Mouse (Mus musculus) kidney, embryonic 15.5 days (tissue): Measurements from ENCODE around the gene Bzw1. TPM values are rescaled to one million over a fixed set of nuclear protein-coding genes. Genes with fewer than 3 reads are reported as not detected.

Experiments used
- ATAC-seq: fragments of 200-750 bp; cut with Nextera tagmentation; replicated peaks from 2 replicates; pipeline ENCODE4 v1.8.0; 2017; ENCODE audit warnings: moderate TSS enrichment; ENCODE audit not compliant: low FRiP score
- H3K27ac ChIP-seq: fragments of 300-500 bp; sonication (generic); 2 replicates; pipeline ENCODE4 v1.5.1; 2015; ENCODE audit warnings: mild to moderate bottlenecking, inconsistent platforms
- H3K27me3 ChIP-seq: fragments of 300-500 bp; sonication (generic); 2 replicates; pipeline ENCODE4 v1.6.1; 2015; ENCODE audit warnings: inconsistent platforms
- H3K36me3 ChIP-seq: fragments of 300-500 bp; sonication (generic); 2 replicates; pipeline ENCODE4 v1.6.1; 2015; ENCODE audit warnings: inconsistent platforms
- H3K4me1 ChIP-seq: fragments of 300-500 bp; sonication (generic); 2 replicates; pipeline ENCODE4 v1.6.1; 2015; ENCODE audit warnings: inconsistent platforms
- H3K4me2 ChIP-seq: fragments of 300-500 bp; sonication (generic); 2 replicates; pipeline ENCODE4 v1.6.1; 2015; ENCODE audit warnings: moderate library complexity, mild to moderate bottlenecking, inconsistent platforms
- H3K4me3 ChIP-seq: fragments of 300-500 bp; sonication (generic); replicated peaks from 2 replicates; pipeline ENCODE4 v1.5.1; 2015; ENCODE audit warnings: mild to moderate bottlenecking, inconsistent platforms
- H3K9ac ChIP-seq: fragments of 300-500 bp; sonication (generic); 2 replicates; pipeline ENCODE4 v1.6.1; 2015; ENCODE audit warnings: mild to moderate bottlenecking, inconsistent platforms
- H3K9me3 ChIP-seq: fragments of 300-500 bp; sonication (generic); replicated peaks from 2 replicates; pipeline ENCODE4 v1.6.1; 2016; ENCODE audit warnings: inconsistent platforms
- WGBS: fragments of 180-500 bp; shearing (Covaris S2); methylation state at CpG from one replicate; pipeline ENCODE4 v1.1.7; 2015; ENCODE audit warnings: mixed read lengths; 5-methylcytosine and 5-hydroxymethylcytosine counted together
- polyA plus RNA-seq: library from polyadenylated mRNA; unstranded; fragments of >200 nt; fragmentation: Nextera tagmentation; extraction: Ambion mirVana; gene quantifications from 2 replicates; pipeline ENCODE4 v1.2.1, GENCODE M21; 2015

Bzw1 gene
- polyA plus RNA-seq, 1 experiment from 2014 or later: 367 TPM

DNA sequence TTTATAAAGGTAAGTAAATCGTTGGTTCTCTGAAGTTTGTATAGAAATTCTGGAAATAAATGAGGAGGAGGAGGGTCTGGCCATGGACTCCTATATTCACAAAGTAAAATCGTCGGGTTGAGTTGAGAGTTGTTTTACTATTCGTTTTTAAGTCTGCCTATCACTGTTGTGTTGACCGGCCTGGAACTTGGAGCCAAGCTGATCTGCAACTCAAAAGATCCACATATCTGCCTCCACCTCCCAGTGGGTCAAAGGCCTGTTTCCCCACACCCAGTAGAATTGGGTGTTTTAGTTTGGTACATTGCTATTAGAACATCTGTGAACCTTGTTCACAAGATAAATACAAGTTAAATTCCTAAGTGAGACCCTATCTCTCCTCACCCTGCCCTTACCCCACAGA is 11.0 kb downstream of the Bzw1 start:
- Histone ChIP-seq H3K4me1 (no peaks in the 10 kb centered on the region), H3K27me3 (no peaks in the 10 kb centered on the region), H3K4me2 (no peak overlapping the region), H3K4me3 (no peak overlapping the region), H3K27ac (no peak overlapping the region), H3K9me3 (no peaks in the 10 kb centered on the region), H3K36me3 (peaks cover 84% of the 10 kb centered on the region), H3K9ac (no peak overlapping the region)
- ATAC-seq: no peak
- WGBS: 96% methylated on average over 5 of the region's 5 CpGs

DNA sequence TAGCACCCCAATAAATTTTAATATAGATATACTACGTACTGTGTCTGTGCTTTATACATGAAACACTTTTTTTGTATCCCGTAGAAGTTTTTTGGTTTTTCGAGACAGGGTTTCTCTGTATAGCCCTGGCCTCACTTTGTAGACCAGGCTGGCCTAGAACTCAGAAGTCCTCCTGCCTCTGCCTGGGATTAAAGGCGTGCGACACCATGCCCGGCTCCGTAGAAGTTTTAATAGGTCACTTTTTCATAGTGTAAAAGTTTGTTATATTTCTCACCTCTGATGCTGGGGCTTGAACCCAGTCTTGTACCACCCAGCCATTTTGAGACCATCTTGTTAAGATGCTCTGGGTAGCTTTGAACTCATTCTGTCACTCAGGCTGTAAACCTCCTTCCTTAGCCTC is 14.6 kb downstream of the Bzw1 start:
- WGBS: 98% methylated on average over 7 of the region's 7 CpGs
- Histone ChIP-seq H3K9ac (no peak overlapping the region), H3K27ac (no peak overlapping the region), H3K4me1 (no peaks in the 10 kb centered on the region), H3K27me3 (no peaks in the 10 kb centered on the region), H3K4me3 (no peak overlapping the region), H3K36me3 (peaks cover 77% of the 10 kb centered on the region), H3K4me2 (no peak overlapping the region), H3K9me3 (no peaks in the 10 kb centered on the region)
- no peak for ATAC-seq

DNA sequence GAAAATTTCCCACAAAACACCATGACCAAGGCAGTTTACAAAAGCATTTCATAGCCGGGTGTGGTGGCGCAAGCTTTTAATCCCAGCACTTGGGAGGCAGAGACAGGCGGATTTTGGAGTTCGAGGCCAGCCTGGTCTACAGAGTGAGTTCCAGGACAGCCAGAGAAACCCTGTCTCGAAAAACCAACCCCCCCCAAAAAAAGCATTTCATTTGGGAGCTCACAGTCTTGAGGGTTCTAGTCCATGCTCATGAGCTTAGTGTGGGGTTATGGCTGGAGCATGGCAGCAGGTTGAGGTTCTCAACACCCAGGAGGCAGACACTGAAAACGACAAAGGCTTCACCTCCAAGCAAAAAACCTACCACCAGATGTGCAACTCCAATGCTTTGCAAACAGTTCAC is 15.4 kb downstream of the Bzw1 start:
- Histone ChIP-seq H3K4me3 (no peak overlapping the region), H3K4me2 (no peak overlapping the region), H3K36me3 (peaks cover 77% of the 10 kb centered on the region), H3K9ac (no peak overlapping the region), H3K27ac (no peak overlapping the region), H3K4me1 (no peaks in the 10 kb centered on the region), H3K27me3 (no peaks in the 10 kb centered on the region), H3K9me3 (no peaks in the 10 kb centered on the region)
- ATAC-seq: no peak
- 89% methylated on average over 6 of the region's 6 CpGs for WGBS

DNA sequence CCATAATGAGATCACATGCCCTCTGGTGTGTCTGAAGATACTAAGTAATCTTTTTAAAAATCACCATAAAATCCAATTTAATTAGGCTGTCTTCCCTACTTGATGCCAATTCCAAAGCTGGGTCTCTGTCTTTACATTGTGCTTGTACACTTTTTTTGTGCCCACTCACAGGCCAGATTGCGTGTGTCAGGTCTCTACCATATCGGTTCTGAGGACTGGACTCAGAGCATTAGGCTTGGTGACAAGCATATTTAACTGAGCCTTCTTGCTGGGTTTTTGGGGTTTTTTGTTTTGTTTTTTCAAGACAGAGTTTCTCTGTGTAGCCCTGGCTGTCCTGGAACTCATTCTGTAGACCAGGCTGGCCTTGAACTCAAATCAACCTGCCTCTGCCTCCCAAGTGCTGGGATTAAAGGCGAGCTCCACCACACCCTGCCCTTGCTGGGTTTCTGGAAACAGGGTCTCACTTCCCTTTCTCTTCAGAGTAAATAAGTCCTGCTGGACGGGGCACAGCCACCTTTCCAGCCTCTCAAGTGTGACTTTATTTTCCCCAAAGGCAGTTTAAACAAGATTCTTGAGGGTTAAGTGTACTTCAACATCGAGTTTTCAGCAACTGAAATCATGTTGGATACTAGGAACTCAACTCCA is 17.0 kb downstream of the Bzw1 start:
- no peaks in the 10 kb centered on the region for H3K4me1 ChIP-seq
- WGBS: 79% methylated on average over 5 of the region's 5 CpGs
- no peak overlapping the region for H3K27ac ChIP-seq
- ATAC-seq: peak; percentile 33; the same call in 1 of the 2 replicates
- no peak overlapping the region for H3K9ac ChIP-seq
- no peaks in the 10 kb centered on the region for H3K27me3 ChIP-seq
- H3K4me2 ChIP-seq: no peak overlapping the region
- H3K4me3 ChIP-seq: no peak overlapping the region
- no peaks in the 10 kb centered on the region for H3K9me3 ChIP-seq
- peaks cover 78% of the 10 kb centered on the region for H3K36me3 ChIP-seq

DNA sequence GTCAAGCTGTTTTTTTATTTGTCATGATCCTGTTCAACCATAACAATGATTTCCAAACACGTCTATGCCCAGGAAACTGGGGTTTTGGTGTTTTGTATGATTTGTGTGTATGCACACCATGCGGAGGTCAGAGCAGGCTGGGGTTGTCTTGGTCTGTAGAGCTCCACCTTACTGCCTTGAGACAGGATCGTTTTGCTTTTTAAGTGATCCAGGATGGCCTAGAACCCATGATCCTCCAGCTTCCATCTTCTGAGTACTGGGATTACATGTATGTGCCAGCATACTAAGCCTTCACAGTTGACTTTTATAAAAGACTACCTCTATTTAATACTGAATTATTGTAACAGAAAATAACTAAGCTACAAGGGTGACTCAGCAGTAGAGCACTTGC is 17.5 kb downstream of the Bzw1 start:
- H3K27me3 ChIP-seq: no peaks in the 10 kb centered on the region
- H3K9ac ChIP-seq: no peak overlapping the region
- ATAC-seq: no peak; the same call in 1 of the 2 replicates
- WGBS: 80% methylated on average over 3 of the region's 3 CpGs
- no peak overlapping the region for H3K4me3 ChIP-seq
- H3K4me2 ChIP-seq: no peak overlapping the region
- no peaks in the 10 kb centered on the region for H3K9me3 ChIP-seq
- no peak overlapping the region for H3K27ac ChIP-seq
- H3K36me3 ChIP-seq: peaks cover 78% of the 10 kb centered on the region
- H3K4me1 ChIP-seq: no peaks in the 10 kb centered on the region

DNA sequence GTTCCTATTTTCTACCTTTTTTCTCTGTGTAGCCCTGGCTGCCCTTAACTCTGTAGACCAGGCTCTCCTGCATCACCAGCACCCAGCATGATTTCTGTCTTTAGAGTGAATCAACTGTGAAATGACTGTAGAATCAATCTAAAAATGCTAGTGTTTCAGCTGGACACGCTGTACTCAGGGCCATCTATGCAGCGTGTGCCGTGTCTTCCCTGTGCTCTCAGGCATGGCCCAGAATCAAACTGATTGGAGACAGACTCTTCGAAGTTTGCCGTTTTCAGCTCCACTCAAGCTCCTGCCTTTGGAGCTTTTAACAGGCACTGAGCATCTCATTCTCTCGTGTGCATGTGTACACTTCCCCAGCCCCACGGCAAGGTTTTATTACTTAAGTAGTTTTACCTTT is 18.1 kb downstream of the Bzw1 start:
- ATAC-seq: no peak
- Histone ChIP-seq H3K27ac (no peak overlapping the region), H3K27me3 (no peaks in the 10 kb centered on the region), H3K4me1 (no peaks in the 10 kb centered on the region), H3K4me3 (no peak overlapping the region), H3K9ac (no peak overlapping the region), H3K4me2 (no peak overlapping the region), H3K9me3 (no peaks in the 10 kb centered on the region), H3K36me3 (peaks cover 78% of the 10 kb centered on the region)
- 90% methylated on average over 7 of the region's 7 CpGs for WGBS

DNA sequence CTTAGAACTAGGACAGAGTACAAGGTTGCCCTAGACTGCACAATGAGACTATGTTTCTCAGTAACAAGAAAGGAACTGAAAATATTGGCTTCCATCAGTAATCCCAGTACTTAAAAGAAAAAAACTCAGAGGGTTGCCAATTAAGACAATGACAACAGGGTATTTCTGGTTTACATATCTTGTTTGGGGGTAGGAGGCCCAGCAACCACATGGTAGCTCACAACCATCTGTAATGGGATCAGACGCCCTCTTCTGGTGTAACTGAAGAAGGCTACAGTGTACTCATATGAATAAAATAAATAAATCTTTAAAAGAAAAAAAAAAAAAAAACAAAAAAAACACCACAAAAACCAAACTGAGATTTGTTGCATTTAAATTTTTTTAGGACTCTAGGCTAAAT is 22.7 kb downstream of the Bzw1 start:
- Histone ChIP-seq H3K27ac (no peak overlapping the region), H3K9me3 (no peaks in the 10 kb centered on the region), H3K36me3 (peaks cover 91% of the 10 kb centered on the region), H3K4me2 (no peak overlapping the region), H3K27me3 (no peaks in the 10 kb centered on the region), H3K4me3 (no peak overlapping the region), H3K9ac (no peak overlapping the region), H3K4me1 (0 out of 2 replicates have a peak, but pooled peaks cover 7% of the 10 kb centered on the region)
- WGBS: 16% methylated on average over 1 of the region's 1 CpGs
- no peak for ATAC-seq

DNA sequence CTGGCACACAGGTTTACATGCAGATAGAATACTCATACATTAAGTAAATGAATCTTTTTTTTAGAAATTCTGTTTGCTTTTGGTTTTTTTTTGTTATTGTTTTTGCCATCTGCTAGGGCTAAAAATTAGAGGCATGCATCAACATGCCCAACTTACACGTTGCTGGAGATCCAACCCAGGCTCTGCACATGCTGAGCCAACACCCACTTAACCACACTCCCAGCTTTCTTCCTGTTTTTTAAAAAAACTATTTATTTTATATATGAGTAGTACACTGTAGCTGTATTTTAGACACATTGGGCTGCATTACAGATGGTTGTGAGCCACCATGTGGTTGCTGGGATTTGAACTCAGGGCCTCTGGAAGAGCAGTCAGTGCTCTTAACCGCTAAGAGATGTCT is 23.4 kb downstream of the Bzw1 start:
- Histone ChIP-seq H3K4me3 (no peak overlapping the region), H3K27me3 (no peaks in the 10 kb centered on the region), H3K27ac (no peak overlapping the region), H3K9me3 (no peaks in the 10 kb centered on the region), H3K9ac (no peak overlapping the region), H3K36me3 (peaks cover 88% of the 10 kb centered on the region), H3K4me2 (no peak overlapping the region), H3K4me1 (peaks cover 9% of the 10 kb centered on the region; the same call in 1 of the 2 replicates)
- 93% methylated on average over 2 of the region's 2 CpGs for WGBS
- no peak for ATAC-seq

DNA sequence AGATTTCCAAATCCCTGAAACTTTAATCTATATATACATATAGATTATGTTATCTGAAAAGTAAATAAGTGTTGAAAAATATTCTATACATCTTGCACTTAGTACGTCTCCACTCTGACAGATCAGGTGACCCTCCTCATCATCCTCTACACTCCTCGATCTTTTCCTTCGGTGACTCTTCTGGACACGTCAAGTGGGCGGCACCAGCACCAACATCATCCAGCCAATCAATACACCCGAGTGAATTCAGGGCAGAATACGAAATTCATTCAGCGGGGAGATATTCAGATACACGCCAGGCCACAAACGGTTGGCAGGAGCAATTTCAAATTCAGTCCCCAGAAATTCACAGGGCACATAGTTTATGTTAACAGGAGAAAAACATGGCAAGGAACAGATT is 27.3 kb downstream of the Bzw1 start:
- WGBS: 90% methylated on average over 10 of the region's 10 CpGs
- H3K36me3 ChIP-seq: peaks cover 59% of the 10 kb centered on the region
- no peak overlapping the region for H3K9ac ChIP-seq
- H3K4me2 ChIP-seq: no peak overlapping the region
- ATAC-seq: no peak
- peaks cover 26% of the 10 kb centered on the region for H3K4me1 ChIP-seq
- H3K4me3 ChIP-seq: no peak overlapping the region
- H3K27ac ChIP-seq: no peak overlapping the region
- no peaks in the 10 kb centered on the region for H3K27me3 ChIP-seq
- H3K9me3 ChIP-seq: no peaks in the 10 kb centered on the region

DNA sequence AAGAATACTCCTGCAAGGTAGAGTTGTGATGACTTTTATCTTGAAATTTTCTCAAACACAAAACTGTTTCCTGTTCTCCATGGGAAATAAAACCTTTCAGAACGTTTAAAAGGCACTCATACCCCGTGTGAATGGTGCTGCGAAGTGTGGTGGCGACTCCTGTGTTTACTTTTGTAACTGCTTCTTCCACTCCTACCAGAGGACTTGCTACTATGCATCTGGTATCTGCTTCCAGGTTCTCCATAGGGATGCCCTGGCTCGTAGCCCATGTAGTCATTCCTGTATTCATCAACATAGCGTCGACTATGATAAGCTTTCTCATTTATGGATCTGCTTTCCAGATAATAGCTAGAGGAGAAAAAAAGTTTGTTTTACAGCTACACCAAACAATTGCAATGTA is 28.3 kb downstream of the Bzw1 start:
- Histone ChIP-seq H3K4me1 (peaks cover 26% of the 10 kb centered on the region), H3K4me3 (peak overlapping the region; percentile 1; the same call in 1 of the 2 replicates), H3K9me3 (no peaks in the 10 kb centered on the region), H3K27ac (no peak overlapping the region), H3K27me3 (no peaks in the 10 kb centered on the region), H3K4me2 (peak overlapping the region; percentile 27; the same call in 1 of the 2 replicates), H3K9ac (no peak overlapping the region), H3K36me3 (peaks cover 50% of the 10 kb centered on the region)
- 54% methylated on average over 7 of the region's 7 CpGs for WGBS
- no peak for ATAC-seq

DNA sequence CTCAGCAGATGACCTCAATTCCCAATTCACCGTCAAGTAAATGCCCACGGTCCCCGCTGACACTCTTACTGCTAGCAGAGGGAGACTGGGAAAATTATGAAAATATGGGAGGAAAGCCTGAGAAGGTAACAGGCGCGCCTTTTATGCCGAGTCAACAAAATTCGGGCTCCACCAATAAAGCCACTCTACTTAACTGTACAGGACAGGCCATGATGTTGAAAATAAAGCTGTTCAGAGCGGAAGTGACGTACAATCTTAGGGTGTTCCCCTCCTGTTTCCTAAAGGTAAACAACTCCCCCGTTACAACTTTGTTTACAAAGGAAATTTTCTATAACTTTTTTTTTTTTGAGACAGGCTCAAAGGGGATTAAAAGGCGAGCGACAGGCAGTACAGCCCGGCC is 30.2 kb downstream of the Bzw1 start:
- no peaks in the 10 kb centered on the region for H3K9me3 ChIP-seq
- no peaks in the 10 kb centered on the region for H3K27me3 ChIP-seq
- H3K9ac ChIP-seq: peak overlapping the region; percentile 99
- ATAC-seq: peak; percentile 63
- peaks cover 33% of the 10 kb centered on the region for H3K36me3 ChIP-seq
- H3K27ac ChIP-seq: peak overlapping the region; percentile 98
- peaks cover 26% of the 10 kb centered on the region for H3K4me1 ChIP-seq
- H3K4me3 ChIP-seq: peak overlapping the region; percentile 89
- H3K4me2 ChIP-seq: peak overlapping the region; percentile 72
- WGBS: 4% methylated on average over 13 of the region's 13 CpGs

DNA sequence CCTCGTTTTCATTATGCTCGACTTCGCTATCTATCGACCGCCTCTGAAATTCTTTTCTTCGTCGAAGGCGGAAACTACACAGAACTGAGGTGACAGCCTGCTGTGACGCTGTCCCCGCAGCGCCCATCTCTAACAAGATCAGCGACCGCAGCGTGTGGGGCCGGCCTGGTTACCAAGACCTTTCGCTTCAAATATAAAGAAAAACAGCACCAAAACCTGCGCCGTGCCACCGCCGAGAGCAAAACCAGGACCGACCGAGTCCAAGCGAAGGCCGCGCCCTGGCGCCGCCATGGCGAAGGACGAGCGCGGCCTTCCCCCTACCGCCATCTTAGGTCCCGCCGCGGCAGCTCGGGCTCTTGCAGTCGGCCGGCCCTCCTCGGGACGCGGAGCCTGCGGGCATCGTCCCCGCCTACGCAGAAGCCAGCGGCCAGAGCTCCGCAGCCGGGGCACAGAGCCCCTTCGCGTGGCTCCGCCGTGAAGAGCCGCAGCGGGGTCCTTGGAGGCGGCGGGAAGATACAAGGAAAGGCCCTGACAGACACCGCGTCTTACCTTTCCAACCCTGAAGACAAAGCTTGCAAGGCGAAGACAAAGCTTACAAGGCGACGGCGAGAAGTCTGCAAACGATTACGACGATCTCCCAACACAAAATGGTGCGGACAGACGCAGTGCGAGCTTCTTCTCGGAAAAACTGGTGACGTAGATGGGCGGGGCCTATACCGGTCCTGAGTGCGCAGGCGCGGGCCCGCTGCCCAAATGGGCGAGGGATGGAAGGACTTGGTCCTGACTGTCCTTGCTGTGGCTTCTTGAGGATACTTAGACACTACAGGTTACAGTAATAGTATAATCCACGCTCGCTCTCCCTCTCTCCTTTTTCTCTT is 30.9 kb downstream of the Bzw1 start, which contains the start of gene Clk1:
Gene Clk1, minus strand, starts transcription at position 696 of the 878 bp plus-strand sequence.
- H3K27ac ChIP-seq: peak within 1 kb of the TSS; percentile 98
- WGBS: under 1% methylated on average over 79 of the region's 79 CpGs
- H3K4me1 ChIP-seq: peaks cover 26% of the 10 kb centered on the region
- no peaks in the 10 kb centered on the region for H3K9me3 ChIP-seq
- peak within 1 kb of the TSS; percentile 99 for H3K9ac ChIP-seq
- peak within 1 kb of the TSS; percentile 72 for H3K4me2 ChIP-seq
- no peaks in the 10 kb centered on the region for H3K27me3 ChIP-seq
- peaks cover 26% of the 10 kb centered on the region for H3K36me3 ChIP-seq
- peak within 1 kb of the TSS; percentile 89 for H3K4me3 ChIP-seq
- peak; percentile 97 for ATAC-seq
